Mouse (Mus musculus): ENCODE data around the gene Agbl3.

The Agbl3 gene

DNA sequence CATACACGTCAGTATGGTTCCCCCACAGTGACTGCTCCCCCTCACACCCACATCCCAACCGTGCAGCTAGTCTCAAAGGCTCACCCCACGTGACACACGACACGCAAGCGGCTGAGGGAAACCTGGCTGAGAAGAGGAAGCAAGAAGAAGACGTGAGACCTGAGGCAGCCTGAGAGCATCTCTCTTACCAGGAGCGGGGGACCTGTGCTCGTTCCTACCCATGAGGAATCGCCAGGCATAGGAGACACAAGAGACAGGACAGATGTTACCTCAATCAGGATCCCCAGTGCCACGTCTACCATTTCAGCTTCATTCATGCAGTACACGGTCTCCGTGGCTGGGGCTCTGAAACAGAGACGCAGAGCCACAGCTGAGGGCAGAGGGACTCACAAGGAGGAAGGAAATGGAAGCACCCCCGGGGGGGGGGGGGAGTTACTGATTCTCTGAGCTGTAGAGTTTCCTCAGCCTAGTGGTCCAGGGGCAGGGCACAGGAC lies 95.1 kb downstream of the Agbl3 start:
- DNase-seq: peak in 1 of 2 experiments; percentile 13

- peak in 1 of 2 experiments; percentile 10 for DNase-seq
Measured at GRCm38 (mm10) chr6:34875966-34876834, 96.0 kb downstream of the Agbl3 start.

DNA sequence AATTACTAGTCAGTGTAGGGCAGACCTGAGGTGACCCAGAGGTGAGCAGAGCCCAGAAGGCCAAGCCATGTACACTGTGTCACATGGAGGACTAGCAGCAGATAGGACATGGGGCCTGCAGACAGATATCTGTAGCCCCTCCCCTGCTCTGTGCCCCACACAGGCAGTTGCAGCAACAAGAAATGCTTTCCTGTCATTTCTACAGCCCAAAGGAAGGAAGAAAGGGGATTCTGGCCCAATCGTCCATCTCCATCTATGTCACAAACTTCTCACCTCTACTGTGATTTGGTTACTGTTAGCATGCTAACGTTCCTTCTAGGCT lies 96.6 kb downstream of the Agbl3 start:
- no peak for DNase-seq

- peak; percentile 92 to 95 for DNase-seq
Measured at GRCm38 (mm10) chr6:34877509-34878321, 97.5 kb downstream of the Agbl3 start, which contains the start of gene Cyren. TSS of gene Cyren (minus strand) at chr6:34878060.

DNA sequence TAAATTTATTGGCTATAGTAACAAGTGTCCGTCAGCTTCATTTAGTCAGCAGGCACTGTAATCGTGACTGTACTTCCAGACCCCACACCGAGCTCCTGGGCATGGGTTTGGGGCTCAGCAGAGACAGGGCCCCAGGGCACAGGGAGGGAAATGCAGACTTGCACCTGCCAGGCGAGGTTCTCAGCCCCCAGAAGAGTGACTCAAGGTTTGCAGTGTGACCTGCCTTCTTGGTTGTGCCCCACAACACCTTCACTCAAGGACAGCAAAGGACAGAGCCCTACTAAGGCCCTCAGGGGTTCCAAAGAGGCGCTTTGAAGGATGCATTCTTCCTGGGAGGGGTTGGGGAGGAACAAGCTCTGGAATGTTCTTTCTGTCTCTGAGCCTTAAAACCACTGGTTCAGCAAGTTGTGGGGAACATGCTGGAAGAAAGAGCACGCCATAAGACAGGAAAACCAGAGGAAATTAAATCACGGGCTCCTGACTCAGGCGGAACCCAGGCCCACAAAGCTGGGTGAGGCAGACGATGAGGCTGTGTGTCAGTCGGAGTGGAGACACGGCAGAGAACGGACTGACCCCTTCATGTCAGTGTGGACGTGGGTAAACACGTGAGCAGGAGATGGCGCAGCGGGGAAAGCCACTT lies 99.0 kb downstream of the Agbl3 start:
- DNase-seq: no peak

- peak; percentile 62 to 76 for DNase-seq
Measured at GRCm38 (mm10) chr6:34879911-34880475, 99.8 kb downstream of the Agbl3 start.

- DNase-seq: no peak
Measured at GRCm38 (mm10) chr6:34884724-34885123, 104.5 kb downstream of the Agbl3 start.

DNA sequence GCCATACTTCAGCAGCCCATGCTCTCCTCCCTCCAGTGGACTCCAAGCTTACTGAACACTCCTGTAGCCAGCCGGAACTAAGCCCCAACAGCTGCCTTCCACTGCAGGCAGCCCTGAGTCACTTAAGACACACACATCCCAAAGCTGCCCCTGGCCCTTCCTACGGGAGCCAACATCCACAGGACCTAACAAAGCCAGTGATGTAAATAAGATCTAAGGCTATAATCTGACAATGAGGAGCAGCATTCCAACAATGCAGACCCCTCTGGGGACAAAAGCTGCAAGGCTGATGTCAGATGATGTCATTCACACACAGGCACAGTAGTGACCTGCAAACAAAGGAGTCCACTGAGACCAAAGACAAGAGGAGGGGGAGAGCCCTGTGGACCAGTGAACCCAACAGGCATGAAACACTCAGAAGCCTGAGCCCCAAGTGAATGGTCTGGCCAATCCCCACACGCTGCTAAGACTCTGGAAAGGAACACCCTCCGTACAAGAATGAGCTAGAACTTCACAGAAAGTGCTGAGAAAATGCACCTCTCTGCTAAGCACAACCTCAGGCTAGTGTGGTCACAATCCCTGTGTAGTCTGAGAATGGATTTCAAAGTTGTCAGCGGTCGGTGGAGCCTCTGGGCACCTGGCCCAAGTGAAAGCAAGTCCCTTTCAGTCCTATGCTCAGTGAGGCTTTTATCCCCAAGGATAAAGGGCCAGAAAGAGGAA lies 107.1 kb downstream of the Agbl3 start:
- no peak for DNase-seq

- DNase-seq: no peak
Measured at GRCm38 (mm10) chr6:34889185-34889584, 109.0 kb downstream of the Agbl3 start.

DNA sequence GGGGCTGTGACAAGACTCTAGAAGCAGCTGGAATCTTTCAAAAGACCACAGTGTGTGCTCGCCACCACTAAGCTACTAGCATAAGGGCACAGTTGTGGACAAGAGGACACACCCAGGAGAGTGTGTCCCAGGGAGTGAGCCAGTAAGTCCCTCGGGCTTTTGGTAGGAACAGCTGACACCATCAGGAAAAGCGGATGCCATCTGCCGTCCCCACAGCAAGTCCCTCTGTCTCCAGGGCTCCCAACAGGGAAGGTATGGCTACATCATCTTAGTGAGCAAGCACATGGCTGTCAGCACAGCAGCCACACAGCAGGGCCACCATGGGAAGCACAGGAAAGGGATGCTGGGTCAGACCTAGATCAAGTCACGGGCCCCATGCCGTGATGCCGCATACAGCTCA lies 115.3 kb downstream of the Agbl3 start:
- DNase-seq: peak; percentile 44 to 46

GRCm38 (mm10) chr6:34896168-34896780 lies 116.0 kb downstream of the Agbl3 start:
- DNase-seq: peak; percentile 29 to 32

DNA sequence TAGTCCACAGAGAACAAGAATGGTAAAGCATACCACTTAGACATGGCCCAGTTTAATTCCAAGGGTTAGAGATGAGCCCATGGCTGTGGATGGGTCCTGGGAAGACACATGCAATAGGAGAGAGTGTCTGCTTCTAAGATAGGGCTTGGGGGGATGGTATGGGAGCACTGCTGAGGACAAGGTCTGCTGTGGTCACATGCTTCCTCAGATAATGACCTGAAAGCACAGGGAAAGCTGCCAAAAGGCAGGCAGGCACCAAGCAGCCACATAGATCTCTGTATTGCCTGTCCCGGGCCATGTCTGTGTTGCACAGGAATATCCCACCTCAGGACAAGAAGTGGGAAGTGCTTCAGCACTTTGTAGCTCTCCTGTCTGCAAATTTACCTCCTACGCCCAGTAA lies 118.9 kb downstream of the Agbl3 start:
- DNase-seq: no peak

DNA sequence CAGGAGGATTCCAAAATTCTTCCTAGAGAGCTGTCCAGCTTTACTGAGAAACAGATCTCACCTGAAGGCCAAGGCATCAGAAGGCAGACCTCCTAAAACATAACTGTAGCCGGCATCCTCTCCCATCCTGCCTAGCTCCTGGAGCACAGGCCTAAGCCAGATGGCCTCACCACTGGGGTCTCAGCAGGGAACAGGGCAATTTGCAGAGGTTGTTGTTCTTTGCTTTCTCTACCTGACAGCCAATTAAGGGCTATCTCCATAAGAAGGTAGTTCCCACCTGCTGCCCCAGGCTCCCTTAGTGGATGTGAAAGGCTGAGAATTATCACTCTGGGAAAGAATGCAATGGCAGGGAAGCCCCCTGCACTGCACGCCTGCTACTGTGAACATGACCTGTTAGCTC lies 120.8 kb downstream of the Agbl3 start:
- DNase-seq: peak; percentile 75

GRCm38 (mm10) chr6:34901911-34902444 lies 121.7 kb downstream of the Agbl3 start:
- peak in 1 of 2 experiments; percentile 2 for DNase-seq

- no peak for DNase-seq
Measured at GRCm38 (mm10) chr6:34902578-34902977, 122.3 kb downstream of the Agbl3 start.

GRCm38 (mm10) chr6:34903441-34903840 lies 123.2 kb downstream of the Agbl3 start:
- DNase-seq: no peak

DNA sequence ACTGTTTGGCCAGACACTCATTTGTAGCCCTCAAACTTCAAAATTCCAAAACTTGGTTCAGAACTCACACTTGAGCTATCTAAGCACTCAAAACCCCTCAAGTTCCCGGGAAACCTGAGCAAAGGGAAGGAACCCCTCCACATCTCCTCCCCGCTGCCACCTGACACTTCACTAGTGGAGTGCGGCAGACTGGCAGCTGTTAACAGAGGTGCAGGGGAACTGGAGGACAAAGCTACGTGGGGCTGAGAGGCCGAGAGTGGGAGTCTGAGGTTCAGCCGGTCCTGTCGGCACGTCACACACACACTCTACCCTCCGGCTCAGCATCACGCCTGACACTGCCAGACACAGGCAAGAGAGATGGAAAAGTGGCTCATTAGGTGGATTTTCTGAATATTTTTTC lies 123.6 kb downstream of the Agbl3 start:
- DNase-seq: peak in 1 of 2 experiments; percentile 2

DNA sequence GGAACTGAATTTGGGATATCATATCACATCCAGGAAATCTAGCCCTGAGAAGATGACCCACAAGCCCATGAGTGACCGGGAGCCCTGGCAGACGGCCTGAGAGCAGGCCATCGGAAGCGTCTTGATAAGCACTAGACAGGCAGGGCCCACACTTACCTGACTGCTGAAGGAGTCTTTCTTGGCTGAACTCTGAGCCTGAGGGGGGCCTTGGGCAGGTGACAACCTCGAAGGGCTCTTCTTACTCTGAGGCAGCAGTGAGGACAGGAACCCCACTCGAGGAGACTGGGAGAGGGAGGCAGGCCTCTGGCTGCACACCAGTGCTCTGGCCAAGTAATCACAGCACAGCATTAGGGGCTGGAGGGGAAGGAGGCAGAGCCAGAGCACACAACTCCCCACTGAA lies 124.1 kb downstream of the Agbl3 start:
- no peak for DNase-seq

GRCm38 (mm10) chr6:34906125-34906524 lies 125.9 kb downstream of the Agbl3 start:
- DNase-seq: no peak

GRCm38 (mm10) chr6:34906661-34907060 lies 126.4 kb downstream of the Agbl3 start:
- no peak for DNase-seq

DNA sequence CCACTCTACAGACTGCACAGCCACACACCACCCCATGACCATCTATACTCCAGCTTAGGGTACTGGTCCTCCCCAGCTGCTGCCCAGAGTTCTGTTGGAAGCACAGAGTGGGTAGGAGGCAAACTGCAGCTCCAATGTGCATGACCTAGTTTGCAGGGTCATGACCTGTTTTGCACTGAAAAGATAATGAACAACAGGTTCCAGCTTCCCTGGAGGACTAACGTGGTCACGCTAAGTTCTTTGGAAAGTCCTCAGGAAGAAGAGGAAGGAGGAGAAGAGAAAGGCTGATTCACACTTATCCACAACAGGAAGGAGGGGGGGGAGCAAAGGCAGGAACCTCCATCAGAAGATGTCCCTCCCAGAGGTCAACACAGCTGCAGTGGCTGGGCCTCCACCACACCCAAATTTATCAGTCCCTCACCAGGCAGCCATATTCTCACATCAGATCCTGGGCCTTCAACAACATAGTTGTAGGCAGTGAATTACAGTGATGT lies 126.9 kb downstream of the Agbl3 start:
- no peak for DNase-seq
